Mouse (Mus musculus) kidney, embryonic 15.5 days (tissue): ENCODE data around the gene Gins3. TPM values are rescaled to one million over a fixed set of nuclear protein-coding genes. Genes with fewer than 3 reads are reported as not detected.

Experiments
- ATAC-seq: fragments of 200-750 bp; cut with Nextera tagmentation; replicated peaks from 2 replicates; pipeline ENCODE4 v1.8.0; 2017; ENCODE audit warnings: moderate TSS enrichment; ENCODE audit not compliant: low FRiP score
- H3K27ac ChIP-seq: fragments of 300-500 bp; sonication (generic); 2 replicates; pipeline ENCODE4 v1.5.1; 2015; ENCODE audit warnings: mild to moderate bottlenecking, inconsistent platforms
- H3K27me3 ChIP-seq: fragments of 300-500 bp; sonication (generic); 2 replicates; pipeline ENCODE4 v1.6.1; 2015; ENCODE audit warnings: inconsistent platforms
- H3K36me3 ChIP-seq: fragments of 300-500 bp; sonication (generic); 2 replicates; pipeline ENCODE4 v1.6.1; 2015; ENCODE audit warnings: inconsistent platforms
- H3K4me1 ChIP-seq: fragments of 300-500 bp; sonication (generic); 2 replicates; pipeline ENCODE4 v1.6.1; 2015; ENCODE audit warnings: inconsistent platforms
- H3K4me2 ChIP-seq: fragments of 300-500 bp; sonication (generic); 2 replicates; pipeline ENCODE4 v1.6.1; 2015; ENCODE audit warnings: moderate library complexity, mild to moderate bottlenecking, inconsistent platforms
- H3K4me3 ChIP-seq: fragments of 300-500 bp; sonication (generic); replicated peaks from 2 replicates; pipeline ENCODE4 v1.5.1; 2015; ENCODE audit warnings: mild to moderate bottlenecking, inconsistent platforms
- H3K9ac ChIP-seq: fragments of 300-500 bp; sonication (generic); 2 replicates; pipeline ENCODE4 v1.6.1; 2015; ENCODE audit warnings: mild to moderate bottlenecking, inconsistent platforms
- H3K9me3 ChIP-seq: fragments of 300-500 bp; sonication (generic); replicated peaks from 2 replicates; pipeline ENCODE4 v1.6.1; 2016; ENCODE audit warnings: inconsistent platforms
- WGBS: fragments of 180-500 bp; shearing (Covaris S2); methylation state at CpG from one replicate; pipeline ENCODE4 v1.1.7; 2015; ENCODE audit warnings: mixed read lengths; 5-methylcytosine and 5-hydroxymethylcytosine counted together
- polyA plus RNA-seq: library from polyadenylated mRNA; unstranded; fragments of >200 nt; fragmentation: Nextera tagmentation; extraction: Ambion mirVana; gene quantifications from 2 replicates; pipeline ENCODE4 v1.2.1, GENCODE M21; 2015

Gene Gins3
- polyA plus RNA-seq = 21.6 and 22.6 TPM in 2 replicates

DNA sequence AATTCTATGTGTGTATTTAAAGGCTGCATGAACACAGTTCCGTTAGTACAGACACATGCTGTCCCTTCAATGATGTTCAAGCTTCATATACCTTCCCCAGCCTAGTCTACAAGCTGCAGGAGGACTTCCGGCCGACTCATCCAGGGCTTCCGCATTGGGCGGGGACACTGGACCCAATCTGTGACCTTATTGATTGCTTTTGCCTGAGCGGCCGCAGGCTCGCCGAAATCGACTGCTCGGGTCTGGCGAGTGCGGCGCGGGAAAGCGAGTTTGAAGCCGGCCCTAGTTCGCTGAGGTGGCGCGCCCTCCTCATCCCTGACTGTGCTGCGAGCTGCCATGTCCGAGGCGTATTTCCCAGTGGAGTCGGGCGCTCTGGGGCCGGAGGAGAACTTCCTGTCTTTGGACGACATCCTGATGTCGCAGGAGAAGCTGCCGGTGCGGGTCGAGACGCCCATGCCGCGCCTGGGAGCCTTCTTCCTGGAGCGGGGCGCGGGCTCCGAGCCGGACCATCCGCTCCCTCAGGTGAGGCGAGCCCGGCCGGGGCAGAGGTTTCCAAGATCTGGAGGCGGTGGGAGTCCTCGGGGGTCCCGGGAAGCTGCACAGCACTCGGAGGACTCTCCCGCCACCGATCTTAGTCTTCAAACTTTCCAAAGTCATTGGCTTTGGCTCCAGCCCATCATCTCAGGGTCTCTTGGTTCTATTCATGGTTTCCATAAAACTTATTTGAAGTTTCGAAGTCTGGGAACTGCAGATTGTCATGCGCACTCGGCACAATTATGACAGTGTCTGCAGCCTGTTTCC lies at the start of gene Gins3:
Gene Gins3 (plus strand): TSS at position 192 of the 801 bp plus-strand sequence.
- Histone ChIP-seq H3K9ac (peak within 1 kb of the TSS; percentile 54), H3K4me3 (peak within 1 kb of the TSS; percentile 61), H3K36me3 (peaks cover 1% of the 10 kb centered on the region), H3K4me2 (peak within 1 kb of the TSS; percentile 84), H3K9me3 (no peaks in the 10 kb centered on the region), H3K4me1 (peaks cover 10% of the 10 kb centered on the region; the same call in 1 of the 2 replicates), H3K27me3 (no peaks in the 10 kb centered on the region), H3K27ac (peak within 1 kb of the TSS; percentile 46; the same call in 1 of the 2 replicates)
- under 1% methylated on average over 52 of the region's 52 CpGs for WGBS
- ATAC-seq = peak; percentile 94

DNA sequence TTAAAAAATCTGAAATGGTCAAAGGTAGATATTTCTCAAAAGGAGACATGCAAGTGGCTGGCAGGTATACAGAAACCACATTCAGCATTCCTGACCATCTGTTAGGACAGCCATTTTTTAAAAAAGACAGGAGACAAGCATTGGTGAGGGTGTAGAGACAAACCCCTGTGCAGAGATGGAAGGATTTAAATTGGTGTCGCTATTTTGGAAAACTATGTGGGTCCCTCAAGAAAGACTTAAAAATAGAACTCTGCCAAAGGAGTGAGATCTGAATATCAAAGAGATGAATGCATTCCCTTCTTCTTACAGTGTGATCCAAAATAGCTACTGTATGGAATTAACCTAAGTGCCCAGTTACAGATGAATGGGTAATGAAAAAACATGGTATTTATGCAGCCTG lies 45.9 kb upstream of the Gins3 start:
- Histone ChIP-seq H3K9me3 (no peaks in the 10 kb centered on the region), H3K36me3 (no peaks in the 10 kb centered on the region), H3K9ac (no peak overlapping the region), H3K4me2 (no peak overlapping the region), H3K4me1 (no peaks in the 10 kb centered on the region), H3K27me3 (no peaks in the 10 kb centered on the region), H3K4me3 (no peak overlapping the region), H3K27ac (no peak overlapping the region)
- whole genome bisulfite sequencing = 79% methylated on average over 1 of the region's 1 CpGs
- no peak for ATAC-seq

- H3K9ac ChIP-seq = no peak overlapping the region
- H3K4me1 ChIP-seq = no peaks in the 10 kb centered on the region
- no peak overlapping the region for H3K4me2 ChIP-seq
- no peak for ATAC-seq
- H3K27ac ChIP-seq = no peak overlapping the region
- H3K27me3 ChIP-seq = no peaks in the 10 kb centered on the region
- 64% methylated on average over 10 of the region's 10 CpGs for WGBS
- no peaks in the 10 kb centered on the region for H3K9me3 ChIP-seq
- H3K4me3 ChIP-seq = no peak overlapping the region
- H3K36me3 ChIP-seq = no peaks in the 10 kb centered on the region
Measured at GRCm38 (mm10) chr8:95589282-95589681, 44.0 kb upstream of the Gins3 start.

DNA sequence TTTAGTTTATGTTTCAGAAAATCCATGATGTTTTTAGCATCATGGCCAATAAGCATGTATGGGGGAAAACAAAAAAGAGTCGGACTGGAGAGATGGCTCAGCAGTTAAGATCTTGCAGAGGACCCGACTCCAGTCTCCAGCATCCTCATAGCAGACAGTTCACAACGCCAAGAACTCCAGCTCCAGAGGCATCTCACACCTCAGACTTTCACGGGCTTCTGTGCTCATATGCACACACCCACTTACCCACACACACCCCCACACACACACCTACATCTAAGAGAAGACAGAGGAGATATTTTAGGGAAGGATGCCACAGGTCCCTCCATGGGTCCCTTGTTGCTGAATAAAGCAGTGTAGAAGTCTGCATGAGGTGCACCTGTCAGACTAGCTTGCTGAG lies 42.7 kb upstream of the Gins3 start:
- no peak overlapping the region for H3K4me3 ChIP-seq
- no peaks in the 10 kb centered on the region for H3K4me1 ChIP-seq
- no peak overlapping the region for H3K9ac ChIP-seq
- H3K27me3 ChIP-seq = no peaks in the 10 kb centered on the region
- no peak overlapping the region for H3K27ac ChIP-seq
- no peak overlapping the region for H3K4me2 ChIP-seq
- H3K9me3 ChIP-seq = no peaks in the 10 kb centered on the region
- no peak for ATAC-seq
- 88% methylated on average over 4 of the region's 4 CpGs for WGBS
- H3K36me3 ChIP-seq = no peaks in the 10 kb centered on the region

DNA sequence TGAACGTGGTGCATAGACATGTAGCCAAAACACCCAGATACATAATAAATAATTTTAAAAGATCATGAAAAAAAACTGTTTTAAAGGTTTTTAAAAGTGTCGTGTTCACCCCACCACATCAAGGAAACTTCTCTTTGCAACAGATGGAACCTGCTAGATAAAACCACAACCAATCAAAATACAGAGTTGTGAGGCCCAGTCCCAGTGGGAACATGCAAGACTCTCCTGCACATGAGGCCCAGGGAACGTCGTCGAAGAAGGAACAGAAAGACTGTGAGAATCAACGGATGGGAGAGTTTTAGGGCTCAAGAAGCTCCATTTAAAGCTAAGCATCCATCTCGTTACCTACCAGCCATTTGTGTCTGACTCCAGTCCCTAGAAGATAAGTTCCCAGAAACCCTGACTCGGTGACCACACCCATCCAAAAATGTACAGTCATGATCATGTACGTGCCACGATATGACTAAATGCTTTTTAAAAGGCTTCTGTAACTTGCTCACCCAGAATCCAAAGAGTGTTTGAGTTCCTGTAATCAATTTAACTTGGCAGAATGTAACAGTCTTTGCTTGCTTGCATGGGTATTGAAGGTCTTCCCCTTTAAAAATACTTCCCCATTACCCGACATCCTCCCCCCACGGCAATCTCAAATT lies 41.0 kb upstream of the Gins3 start:
- Histone ChIP-seq H3K27ac (no peak overlapping the region), H3K27me3 (no peaks in the 10 kb centered on the region), H3K4me1 (no peaks in the 10 kb centered on the region), H3K4me3 (no peak overlapping the region), H3K4me2 (no peak overlapping the region), H3K36me3 (no peaks in the 10 kb centered on the region), H3K9me3 (no peaks in the 10 kb centered on the region), H3K9ac (no peak overlapping the region)
- ATAC-seq = no peak
- 85% methylated on average over 12 of the region's 12 CpGs for WGBS

DNA sequence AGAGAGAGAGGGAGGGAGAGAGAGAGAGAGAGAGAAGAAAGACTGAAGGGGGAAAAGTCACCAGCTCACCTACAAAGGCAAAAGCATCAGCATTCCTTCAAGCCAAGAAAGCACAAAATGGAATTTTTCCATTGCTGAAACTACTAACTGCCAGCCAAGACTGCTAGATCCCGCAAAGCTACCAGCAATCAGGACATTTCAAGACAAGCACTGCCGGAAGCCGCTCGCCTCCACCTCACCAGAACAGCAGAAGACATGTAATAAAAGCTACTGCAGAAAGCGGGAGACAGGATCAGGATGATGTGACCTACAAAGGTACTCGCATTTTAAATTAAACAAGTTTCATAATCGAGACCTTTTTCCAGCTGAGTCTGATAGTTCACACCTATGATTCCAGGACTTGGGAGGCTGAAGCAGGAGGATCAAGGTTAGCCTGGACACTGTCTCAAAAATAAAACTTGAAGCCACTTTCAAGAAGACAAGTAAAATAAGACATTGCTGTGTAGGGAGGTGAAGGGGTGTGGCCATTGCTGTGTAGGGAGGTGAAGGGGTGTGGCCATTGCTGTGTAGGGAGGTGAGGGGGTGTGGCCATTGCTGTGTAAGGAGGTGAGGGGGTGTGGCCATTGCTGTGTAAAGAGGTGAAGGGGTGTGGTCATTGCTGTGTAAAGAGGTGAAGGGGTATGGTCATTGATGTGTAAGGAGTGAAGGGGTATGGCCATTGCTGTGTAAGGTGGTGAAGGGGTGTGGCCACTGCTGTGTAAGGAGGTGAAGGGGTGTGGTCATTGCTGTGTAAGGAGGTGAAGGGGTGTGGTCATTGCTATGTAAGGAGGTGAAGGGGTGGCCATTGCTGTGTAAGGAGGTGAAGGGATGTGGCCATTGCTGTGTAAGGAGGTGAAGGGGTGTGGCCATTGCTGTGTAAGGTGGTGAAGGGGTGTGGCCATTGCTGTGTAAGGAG lies 39.5 kb upstream of the Gins3 start:
- H3K27ac ChIP-seq = no peak overlapping the region
- no peaks in the 10 kb centered on the region for H3K9me3 ChIP-seq
- H3K4me3 ChIP-seq = no peak overlapping the region
- H3K36me3 ChIP-seq = no peaks in the 10 kb centered on the region
- H3K4me2 ChIP-seq = no peak overlapping the region
- no peak for ATAC-seq
- H3K27me3 ChIP-seq = no peaks in the 10 kb centered on the region
- no peak overlapping the region for H3K9ac ChIP-seq
- WGBS = 89% methylated on average over 7 of the region's 7 CpGs
- no peaks in the 10 kb centered on the region for H3K4me1 ChIP-seq

- Histone ChIP-seq H3K4me1 (no peaks in the 10 kb centered on the region), H3K36me3 (no peaks in the 10 kb centered on the region), H3K9ac (no peak overlapping the region), H3K4me3 (no peak overlapping the region), H3K4me2 (no peak overlapping the region), H3K27ac (no peak overlapping the region), H3K27me3 (no peaks in the 10 kb centered on the region), H3K9me3 (no peaks in the 10 kb centered on the region)
- 87% methylated on average over 14 of the region's 14 CpGs for WGBS
- ATAC-seq = no peak
Measured at GRCm38 (mm10) chr8:95595131-95595530, 38.1 kb upstream of the Gins3 start.

GRCm38 (mm10) chr8:95596841-95597241 lies 36.4 kb upstream of the Gins3 start:
- H3K9ac ChIP-seq = no peak overlapping the region
- H3K4me3 ChIP-seq = no peak overlapping the region
- H3K4me1 ChIP-seq = no peaks in the 10 kb centered on the region
- no peaks in the 10 kb centered on the region for H3K9me3 ChIP-seq
- ATAC-seq = no peak
- no peak overlapping the region for H3K4me2 ChIP-seq
- H3K27me3 ChIP-seq = peaks cover 6% of the 10 kb centered on the region; the same call in 1 of the 2 replicates
- H3K36me3 ChIP-seq = no peaks in the 10 kb centered on the region
- H3K27ac ChIP-seq = no peak overlapping the region
- WGBS = 55% methylated on average over 4 of the region's 4 CpGs

DNA sequence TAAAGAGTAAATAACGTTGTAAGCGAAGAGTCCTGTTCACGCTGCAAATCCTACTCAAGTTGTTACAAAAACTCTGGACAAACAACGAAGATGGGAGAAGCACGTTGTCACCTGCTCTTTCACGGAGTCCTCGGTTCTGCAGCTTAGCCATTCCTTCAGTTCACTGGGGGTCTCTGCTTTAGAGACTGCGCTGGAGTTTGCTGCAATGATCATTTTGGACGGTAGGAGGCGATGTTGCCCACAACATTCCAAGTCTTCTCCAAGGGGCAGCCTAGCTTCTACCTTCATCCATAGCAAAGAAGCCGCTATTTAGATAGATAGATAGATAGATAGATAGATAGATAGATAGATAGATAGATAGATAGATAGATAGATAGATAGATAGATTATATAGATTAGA lies 33.4 kb upstream of the Gins3 start:
- H3K4me1 ChIP-seq = no peaks in the 10 kb centered on the region
- H3K4me2 ChIP-seq = 0 out of 2 replicates have a peak overlapping the region, but pooled peaks have one; percentile 9
- no peak overlapping the region for H3K9ac ChIP-seq
- no peak for ATAC-seq
- peaks cover 6% of the 10 kb centered on the region; the same call in 1 of the 2 replicates for H3K27me3 ChIP-seq
- no peak overlapping the region for H3K4me3 ChIP-seq
- no peak overlapping the region for H3K27ac ChIP-seq
- WGBS = 13% methylated on average over 11 of the region's 11 CpGs
- H3K9me3 ChIP-seq = no peaks in the 10 kb centered on the region
- H3K36me3 ChIP-seq = no peaks in the 10 kb centered on the region

GRCm38 (mm10) chr8:95601306-95601705 lies 31.9 kb upstream of the Gins3 start:
- ATAC-seq = no peak

GRCm38 (mm10) chr8:95602168-95602567 lies 31.1 kb upstream of the Gins3 start:
- Histone ChIP-seq H3K4me1 (no peaks in the 10 kb centered on the region), H3K4me3 (no peak overlapping the region), H3K36me3 (no peaks in the 10 kb centered on the region), H3K9ac (no peak overlapping the region), H3K27ac (no peak overlapping the region), H3K27me3 (peaks cover 6% of the 10 kb centered on the region; the same call in 1 of the 2 replicates), H3K4me2 (no peak overlapping the region), H3K9me3 (no peaks in the 10 kb centered on the region)
- 80% methylated on average over 2 of the region's 2 CpGs for WGBS
- no peak for ATAC-seq

More at GRCm38 (mm10) chr8:95601306-95601705, 31.9 kb upstream of the Gins3 start:
- Histone ChIP-seq H3K27ac (no peak overlapping the region), H3K4me3 (no peak overlapping the region), H3K27me3 (peaks cover 6% of the 10 kb centered on the region; the same call in 1 of the 2 replicates), H3K4me2 (no peak overlapping the region), H3K9ac (no peak overlapping the region), H3K4me1 (no peaks in the 10 kb centered on the region), H3K36me3 (no peaks in the 10 kb centered on the region), H3K9me3 (no peaks in the 10 kb centered on the region)
- WGBS = 77% methylated on average over 15 of the region's 15 CpGs
